16 mouse cellular contexts compared by ENCODE assay signal in genomic region chr6:35493851-35494250, GRCm38 (mm10).
"Had no signal": no experiment of that assay in that cellular context is flagged by ENCODE, and none has a peak within 500 bp of the region (broad histone marks: within the 10 kb centered on the region; RNA-seq: fewer than 3 reads in every experiment).

No protein-coding gene starts in this region.

- H3K9ac ChIP-seq: neural tube, embryonic 13.5 days; neural tube, embryonic 15.5 days; stomach, embryonic 15.5 days had no signal

- H3K36me3 ChIP-seq: neural tube, embryonic 13.5 days; neural tube, embryonic 15.5 days; stomach, embryonic 15.5 days had no signal

- DNase-seq: retina, postnatal 1 day; right cerebral cortex, adult 18-20 months; right cerebral cortex, postnatal 14 days; right cerebral cortex, postnatal 25 days; right cerebral cortex, postnatal 4 days; spleen, adult 18-20 months; thymus, adult 18-20 months; thymus, adult 2 months; thymus, postnatal 14 days; thymus, postnatal 25 days; thymus, postnatal 36 days; thymus, postnatal 4 days had no signal

- H3K4me2 ChIP-seq: neural tube, embryonic 13.5 days; neural tube, embryonic 15.5 days; stomach, embryonic 15.5 days had no signal

- H3K9me3 ChIP-seq: neural tube, embryonic 13.5 days; neural tube, embryonic 15.5 days; stomach, embryonic 15.5 days had no signal

- H3K4me1 ChIP-seq: neural tube, embryonic 13.5 days; neural tube, embryonic 15.5 days; stomach, embryonic 15.5 days had no signal

- H3K4me3 ChIP-seq: neural tube, embryonic 13.5 days; neural tube, embryonic 15.5 days; stomach, embryonic 15.5 days had no signal

- H3K27me3 ChIP-seq: neural tube, embryonic 13.5 days; neural tube, embryonic 15.5 days; stomach, embryonic 15.5 days had no signal

- H3K27ac ChIP-seq: neural tube, embryonic 13.5 days; neural tube, embryonic 15.5 days; stomach, embryonic 15.5 days; stomach, postnatal 0 days had no signal
